Mouse (Mus musculus) ovary, adult 10 weeks (tissue): ENCODE measurements around the gene Lrp3. TPM values are rescaled to one million over a fixed set of nuclear protein-coding genes. Genes with fewer than 3 reads are reported as not detected.

ENCODE experiments used
- polyA plus RNA-seq: library from polyadenylated mRNA; stranded (reverse); fragments of 350-450 nt; fragmentation: Illumina TruSeq; extraction: RNeasy Lipid Tissue Mini Kit (QIAGEN cat#74804); gene quantifications from one replicate; pipeline ENCODE4 v1.2.3, GENCODE M21; 2014

Gene Lrp3
- polyA plus RNA-seq: 0.20 TPM

DNA sequence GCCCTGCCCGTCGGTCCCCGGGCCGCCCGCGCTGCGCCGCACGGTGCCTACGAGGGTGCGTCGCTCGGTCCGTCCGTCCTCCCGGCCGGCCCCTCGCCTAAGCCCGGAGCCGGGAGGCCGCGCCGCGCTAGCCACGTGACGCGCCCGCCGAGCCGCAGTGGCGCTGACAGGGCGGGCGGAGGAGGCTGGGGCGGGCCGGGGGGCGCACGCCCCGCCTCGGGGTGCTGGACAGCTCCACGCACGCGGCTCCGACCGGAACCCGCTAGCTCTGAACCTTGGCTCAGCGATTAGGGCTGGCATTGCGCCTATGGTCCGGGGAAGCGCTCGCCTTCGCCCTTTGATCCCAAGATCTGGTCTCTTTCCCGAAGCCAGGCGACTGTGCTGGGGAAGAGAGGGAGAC lies at the start of gene Lrp3:
Lrp3 (minus strand) TSS at position 274 of the 400 bp plus-strand sequence.

GRCm38 (mm10) chr7:35185889-35186569 lies 29.3 kb downstream of the Lrp3 start, which contains the start of gene Slc7a10:
Gene Slc7a10 (plus strand): TSS chr7:35186385.

Other genes starting within 250 kb of the Lrp3 start
- gene Cebpg, start 158.9 kb downstream of the Lrp3 start, polyA plus RNA-seq: 67.5 TPM
- 16.8 TPM for gene Cebpa, start 96.2 kb downstream of the Lrp3 start, polyA plus RNA-seq
- gene Slc7a10, start 29.1 kb downstream of the Lrp3 start, polyA plus RNA-seq: not detected
- 7.7 TPM for gene Gpatch1, start 102.9 kb upstream of the Lrp3 start, polyA plus RNA-seq
- gene Rhpn2, start 118.7 kb upstream of the Lrp3 start, polyA plus RNA-seq: 25.4 TPM
- gene Faap24, start 181.3 kb upstream of the Lrp3 start, polyA plus RNA-seq: 3.4 TPM
- gene Cep89, start 181.5 kb upstream of the Lrp3 start, polyA plus RNA-seq: 22.4 TPM
- not detected for gene Slc7a9, start 233.3 kb upstream of the Lrp3 start, polyA plus RNA-seq